Mouse (Mus musculus): ENCODE data around the gene Exosc6. TPM values are rescaled to one million over a fixed set of nuclear protein-coding genes. Genes with fewer than 3 reads are reported as not detected.
A peak's percentile ranks its signal among the peaks of the same experiment; 100 is the strongest.
"Not testable (repeated sequence)": the region's sequence is repeated elsewhere in the genome, so short reads cannot be mapped to it uniquely, and the experiment has no call there.

Gene Exosc6
- total and polyA plus RNA-seq, 2 experiments: not detected

GRCm38 (mm10) chr8:111079861-111080271 lies 23.7 kb downstream of the Exosc6 start:
- no peaks in the 10 kb centered on the region for H3K27me3 ChIP-seq (ENCODE audit: control insufficient read depth, insufficient read depth, low read length)
- H3K79me2 ChIP-seq (ENCODE audit: control insufficient read depth, insufficient read depth, low read length): no peaks in the 10 kb centered on the region
- TF ChIP-seq POLR2A (IDR thresholded peaks at IDR 0.05; ENCODE audit: extremely low read depth, insufficient read depth, low read length) (no peak), CTCF (IDR thresholded peaks at IDR 0.05; ENCODE audit: low read depth, low read length) (peak; percentile 71)
- H3K4me1 ChIP-seq (ENCODE audit: control insufficient read depth, insufficient read depth, low read length): peaks cover 3% of the 10 kb centered on the region; the same call in 1 of the 2 replicates
- no peak overlapping the region for H3K27ac ChIP-seq (replicated peaks; ENCODE audit: insufficient read depth, low read depth, low read length)
- DNase-seq (ENCODE audit: extremely low read depth, low read depth, low spot score): no peak
- H3K36me3 ChIP-seq (ENCODE audit: control insufficient read depth, insufficient read depth, low read length): no peaks in the 10 kb centered on the region
- WGBS: 31% methylated on average over 6 of the region's 6 CpGs
- no peak overlapping the region for H3K4me3 ChIP-seq (ENCODE audit: insufficient read depth, low read depth, low read length)
- no peak overlapping the region for H3K9ac ChIP-seq (ENCODE audit: low read depth, low read length)

- Histone ChIP-seq H3K79me2 (ENCODE audit: control insufficient read depth, insufficient read depth, low read length) (no peaks in the 10 kb centered on the region), H3K4me3 (ENCODE audit: insufficient read depth, low read depth, low read length) (no peak overlapping the region), H3K4me1 (ENCODE audit: control insufficient read depth, insufficient read depth, low read length) (peaks cover 3% of the 10 kb centered on the region; the same call in 1 of the 2 replicates), H3K27ac (replicated peaks; ENCODE audit: insufficient read depth, low read depth, low read length) (no peak overlapping the region), H3K9ac (ENCODE audit: low read depth, low read length) (no peak overlapping the region), H3K36me3 (ENCODE audit: control insufficient read depth, insufficient read depth, low read length) (no peaks in the 10 kb centered on the region), H3K27me3 (ENCODE audit: control insufficient read depth, insufficient read depth, low read length) (no peaks in the 10 kb centered on the region)
- TF ChIP-seq CTCF (IDR thresholded peaks at IDR 0.05; ENCODE audit: low read depth, low read length) (no peak), POLR2A (IDR thresholded peaks at IDR 0.05; ENCODE audit: extremely low read depth, insufficient read depth, low read length) (no peak)
- no peak for DNase-seq (ENCODE audit: extremely low read depth, low read depth, low spot score)
- WGBS: 81% methylated on average over 12 of the region's 12 CpGs
Measured at GRCm38 (mm10) chr8:111081580-111082258, 25.6 kb downstream of the Exosc6 start.

GRCm38 (mm10) chr8:111083936-111084335 lies 27.8 kb downstream of the Exosc6 start:
- not testable (repeated sequence) for H3K27me3 ChIP-seq (ENCODE audit: control insufficient read depth, insufficient read depth, low read length); H3K36me3 ChIP-seq (ENCODE audit: control insufficient read depth, insufficient read depth, low read length); H3K9ac ChIP-seq (ENCODE audit: low read depth, low read length); H3K27ac ChIP-seq (replicated peaks; ENCODE audit: insufficient read depth, low read depth, low read length); H3K4me3 ChIP-seq (ENCODE audit: insufficient read depth, low read depth, low read length); DNase-seq (ENCODE audit: extremely low read depth, low read depth, low spot score); H3K79me2 ChIP-seq (ENCODE audit: control insufficient read depth, insufficient read depth, low read length); H3K4me1 ChIP-seq (ENCODE audit: control insufficient read depth, insufficient read depth, low read length)
- 91% methylated on average over 5 of the region's 5 CpGs for WGBS

- TF ChIP-seq CTCF (IDR thresholded peaks at IDR 0.05; ENCODE audit: low read depth, low read length): peak; percentile 75; the same call in 1 of the 2 replicates
- TF ChIP-seq POLR2A (IDR thresholded peaks at IDR 0.05; ENCODE audit: extremely low read depth, insufficient read depth, low read length): no peak
- no peak overlapping the region for H3K27ac ChIP-seq (replicated peaks; ENCODE audit: insufficient read depth, low read depth, low read length)
- H3K27me3 ChIP-seq (ENCODE audit: control insufficient read depth, insufficient read depth, low read length): no peaks in the 10 kb centered on the region
- H3K36me3 ChIP-seq (ENCODE audit: control insufficient read depth, insufficient read depth, low read length): no peaks in the 10 kb centered on the region
- H3K4me3 ChIP-seq (ENCODE audit: insufficient read depth, low read depth, low read length): no peak overlapping the region
- 1% methylated on average over 2 of the region's 2 CpGs for WGBS
- H3K9ac ChIP-seq (ENCODE audit: low read depth, low read length): no peak overlapping the region
- H3K4me1 ChIP-seq (ENCODE audit: control insufficient read depth, insufficient read depth, low read length): peaks cover 2% of the 10 kb centered on the region; the same call in 1 of the 2 replicates
- H3K79me2 ChIP-seq (ENCODE audit: control insufficient read depth, insufficient read depth, low read length): no peaks in the 10 kb centered on the region
- DNase-seq (ENCODE audit: extremely low read depth, low read depth, low spot score): peak; percentile 59
Measured at GRCm38 (mm10) chr8:111090126-111090525, 34.0 kb downstream of the Exosc6 start.

GRCm38 (mm10) chr8:111091706-111092105 lies 35.6 kb downstream of the Exosc6 start:
- H3K4me3 ChIP-seq (ENCODE audit: insufficient read depth, low read depth, low read length): no peak overlapping the region
- H3K27ac ChIP-seq (replicated peaks; ENCODE audit: insufficient read depth, low read depth, low read length): no peak overlapping the region
- 79% methylated on average over 7 of the region's 7 CpGs for WGBS
- peaks cover 10% of the 10 kb centered on the region for H3K79me2 ChIP-seq (ENCODE audit: control insufficient read depth, insufficient read depth, low read length)
- no peaks in the 10 kb centered on the region for H3K36me3 ChIP-seq (ENCODE audit: control insufficient read depth, insufficient read depth, low read length)
- H3K27me3 ChIP-seq (ENCODE audit: control insufficient read depth, insufficient read depth, low read length): no peaks in the 10 kb centered on the region
- DNase-seq (ENCODE audit: extremely low read depth, low read depth, low spot score): no peak
- H3K4me1 ChIP-seq (ENCODE audit: control insufficient read depth, insufficient read depth, low read length): peaks cover 11% of the 10 kb centered on the region
- TF ChIP-seq POLR2A (IDR thresholded peaks at IDR 0.05; ENCODE audit: extremely low read depth, insufficient read depth, low read length): no peak
- no peak for TF ChIP-seq CTCF (IDR thresholded peaks at IDR 0.05; ENCODE audit: low read depth, low read length)
- H3K9ac ChIP-seq (ENCODE audit: low read depth, low read length): no peak overlapping the region

GRCm38 (mm10) chr8:111092326-111092725 lies 36.2 kb downstream of the Exosc6 start, which contains the start of gene Clec18a:
Gene Clec18a, minus strand, starts transcription at chr8:111092426.
- 92% methylated on average over 5 of the region's 6 CpGs for WGBS
- H3K9ac ChIP-seq (ENCODE audit: low read depth, low read length); H3K36me3 ChIP-seq (ENCODE audit: control insufficient read depth, insufficient read depth, low read length); H3K4me3 ChIP-seq (ENCODE audit: insufficient read depth, low read depth, low read length); H3K27me3 ChIP-seq (ENCODE audit: control insufficient read depth, insufficient read depth, low read length); DNase-seq (ENCODE audit: extremely low read depth, low read depth, low spot score); H3K27ac ChIP-seq (replicated peaks; ENCODE audit: insufficient read depth, low read depth, low read length): not testable (repeated sequence)
- H3K4me1 ChIP-seq (ENCODE audit: control insufficient read depth, insufficient read depth, low read length): peaks cover 11% of the 10 kb centered on the region
- peaks cover 13% of the 10 kb centered on the region for H3K79me2 ChIP-seq (ENCODE audit: control insufficient read depth, insufficient read depth, low read length)
